Mouse (Mus musculus) urinary bladder, postnatal 14 days (tissue): ENCODE data around the gene Gulp1.

ENCODE experiments used
- DNase-seq: peaks from one replicate; pipeline ENCODE4 v3.0.0; 2021; ENCODE audit warnings: low spot score

Gulp1 gene

GRCm38 (mm10) chr1:44720785-44721410 is 169.6 kb downstream of the Gulp1 start:
- DNase-seq = no peak

- no peak for DNase-seq
Measured at GRCm38 (mm10) chr1:44741256-44741655, 189.9 kb downstream of the Gulp1 start.

GRCm38 (mm10) chr1:44745711-44746110 is 194.4 kb downstream of the Gulp1 start:
- DNase-seq = peak; percentile 43

GRCm38 (mm10) chr1:44750731-44751730 is 199.7 kb downstream of the Gulp1 start:
- no peak for DNase-seq

DNA sequence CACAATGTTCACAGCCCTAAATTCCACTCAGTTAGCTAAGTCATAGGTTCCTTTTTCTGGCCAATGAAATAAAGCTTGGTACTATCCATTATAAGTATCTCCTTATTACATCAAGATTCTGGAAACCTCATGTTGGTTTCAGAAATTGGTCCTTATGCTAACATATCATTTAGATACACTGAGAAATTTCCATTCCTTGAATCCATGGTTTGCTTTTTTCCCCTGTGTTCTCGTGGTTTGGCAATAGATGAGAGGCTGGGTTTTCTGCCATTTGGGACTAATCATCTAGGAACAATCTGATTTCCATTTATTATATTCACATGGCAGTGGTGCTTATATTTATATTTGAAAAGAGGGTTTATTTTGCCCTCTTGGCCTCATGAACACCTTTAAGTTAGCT is 226.9 kb downstream of the Gulp1 start:
- DNase-seq = no peak

- DNase-seq = peak; percentile 46
Measured at GRCm38 (mm10) chr1:44803594-44804372, 252.5 kb downstream of the Gulp1 start.

DNA sequence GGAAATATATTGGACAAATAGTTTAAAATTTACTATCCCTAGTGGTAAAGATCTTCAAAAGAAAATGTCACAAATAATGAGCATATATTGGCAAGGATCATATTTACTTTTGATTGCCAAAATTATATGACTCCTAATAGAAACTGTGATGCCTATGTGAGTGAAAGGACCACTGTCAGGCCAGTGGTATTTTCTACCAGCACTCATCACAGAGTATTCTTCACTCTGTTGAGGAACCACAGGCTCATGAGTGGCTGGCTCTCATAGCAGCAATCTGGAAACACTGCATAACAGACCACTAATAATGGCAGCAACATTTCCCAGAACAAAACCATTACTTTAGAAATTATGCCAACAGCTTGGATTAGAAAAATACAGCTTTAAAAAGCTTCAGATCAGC is 255.1 kb downstream of the Gulp1 start:
- no peak for DNase-seq

GRCm38 (mm10) chr1:44810336-44810735 is 259.0 kb downstream of the Gulp1 start:
- DNase-seq = no peak

GRCm38 (mm10) chr1:44833934-44834333 is 282.6 kb downstream of the Gulp1 start:
- DNase-seq = peak; percentile 8
